Mouse (Mus musculus): ENCODE results near the gene Cetn4. TPM values are rescaled to one million over a fixed set of nuclear protein-coding genes. Genes with fewer than 3 reads are reported as not detected.

Cetn4 gene
- polyA plus RNA-seq, 1 experiment from 2014 or later: 27.9 TPM

DNA sequence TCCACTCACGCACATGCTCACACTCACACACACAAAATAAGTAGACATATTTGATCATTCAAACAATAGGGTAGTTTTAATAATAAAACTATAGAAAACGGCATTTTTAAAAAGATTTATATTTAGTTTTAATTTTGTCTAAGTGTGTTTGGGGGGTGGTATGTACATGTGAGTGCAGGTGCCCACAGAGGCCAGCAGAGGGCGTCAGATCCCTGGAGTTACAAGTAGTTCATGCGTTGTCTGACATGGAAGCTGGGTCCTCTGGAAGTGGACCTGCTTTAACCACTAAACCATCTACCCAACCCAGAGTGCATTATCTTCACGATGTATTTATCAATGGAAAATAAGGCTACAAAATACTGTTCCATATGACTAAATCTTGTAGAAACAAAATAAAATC is 28.6 kb upstream of the Cetn4 start:
- ChIA-PET CTCF (interaction anchor here (1.2 to 5.6 kb wide), 8 partner anchors 9 to 75 kb away, joined by 3 to 69 read pairs (median 4); no protein-coding TSS in a partner anchor), POLR2A (interaction anchor here (1.5 kb wide), 1 partner anchor 74 kb away, joined by 3 read pairs; no protein-coding TSS in a partner anchor)
- no peaks in the 10 kb centered on the region for H3K27me3 ChIP-seq
- ATAC-seq (no peak), DNase-seq (ENCODE audit: low read depth, low spot score) (no peak)
- in situ Hi-C loops (cut with MboI; ENCODE audit: low pct_unique_long_range_greater_than_20kb): no loop called here
- TF ChIP-seq CTCF (IDR thresholded peaks at IDR 0.05): peak; percentile 84

DNA sequence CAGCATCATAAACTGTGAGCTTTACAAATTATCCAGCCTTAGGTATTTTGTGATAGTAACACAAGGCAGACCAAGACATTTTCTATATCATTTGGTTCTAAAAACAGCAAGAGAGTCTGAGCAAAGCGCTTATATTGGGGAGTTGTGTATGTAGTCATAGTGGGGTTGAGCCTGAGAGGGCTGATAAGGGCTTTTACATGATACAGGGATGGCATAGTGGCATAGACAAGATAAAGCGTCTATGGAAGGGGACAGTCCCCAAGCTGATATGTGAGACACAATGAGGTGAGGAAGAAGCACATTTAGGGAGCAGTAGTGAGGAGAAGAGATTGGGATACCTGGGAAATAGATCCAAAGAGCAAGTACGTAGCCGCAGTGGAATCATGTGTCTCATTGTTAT is 21.5 kb upstream of the Cetn4 start:
- no peaks in the 10 kb centered on the region for H3K27me3 ChIP-seq
- in situ Hi-C loops (cut with MboI; ENCODE audit: low pct_unique_long_range_greater_than_20kb): no loop called here
- ATAC-seq (no peak), DNase-seq (ENCODE audit: low read depth, low spot score) (no peak)
- ChIA-PET CTCF (interaction anchor here (0.8 to 2.6 kb wide), 3 partner anchors 9 to 115 kb away, joined by 3 to 10 read pairs (median 4); no protein-coding TSS in a partner anchor), POLR2A (no interaction called here)
- TF ChIP-seq CTCF (IDR thresholded peaks at IDR 0.05): no peak

DNA sequence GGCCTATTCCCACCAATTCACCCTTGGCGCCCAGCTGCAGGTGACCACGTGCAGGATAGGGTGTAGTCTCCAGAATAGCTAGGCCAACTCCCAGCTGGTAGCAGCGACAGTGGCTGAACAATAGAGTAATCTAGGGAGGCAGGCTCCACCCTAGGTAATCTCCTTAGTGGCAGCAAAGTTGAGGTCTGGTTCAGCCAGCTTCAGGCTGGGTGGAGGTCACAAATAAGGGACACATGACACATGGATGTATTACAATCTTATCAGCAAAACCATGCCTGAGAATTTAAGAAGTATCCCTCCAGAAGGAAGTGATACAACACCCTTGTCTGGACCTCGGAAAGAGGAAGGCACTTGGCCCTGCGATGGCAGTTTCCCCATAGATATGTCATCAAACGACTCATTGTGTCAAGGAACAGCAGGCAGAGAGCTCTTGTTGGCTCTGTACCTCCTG is 19.5 kb upstream of the Cetn4 start:
- no peaks in the 10 kb centered on the region for H3K27me3 ChIP-seq
- TF ChIP-seq CTCF (IDR thresholded peaks at IDR 0.05): no peak
- no peak for DNase-seq (ENCODE audit: low read depth, low spot score)
- ChIA-PET POLR2A (interaction anchor here (1.2 kb wide), 1 partner anchor 24 kb away, joined by 3 read pairs; no protein-coding TSS in a partner anchor), CTCF (no interaction called here)
- no peak for ATAC-seq
- in situ Hi-C loops (cut with MboI; ENCODE audit: low pct_unique_long_range_greater_than_20kb): no loop called here

DNA sequence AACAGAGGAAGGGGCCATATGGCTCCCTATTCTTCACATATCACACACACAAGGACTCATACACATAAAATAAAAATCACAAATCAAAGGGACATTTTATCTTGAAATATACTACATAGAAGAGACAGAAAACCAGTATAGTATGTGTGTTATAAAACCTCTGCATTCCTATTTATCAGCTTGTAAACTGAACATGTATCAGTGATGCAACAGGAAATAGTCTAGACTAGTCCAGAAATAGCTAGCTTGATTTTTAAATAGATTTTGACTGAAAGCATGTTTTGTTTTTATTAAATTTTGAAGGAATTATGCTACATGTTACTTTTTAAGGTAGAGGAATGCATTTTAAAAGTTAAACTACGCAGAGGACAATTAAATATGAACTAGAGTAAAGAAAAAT is 17.5 kb upstream of the Cetn4 start:
- in situ Hi-C loops (cut with MboI; ENCODE audit: low pct_unique_long_range_greater_than_20kb): loop anchor here (10.0 kb wide), 1 partner anchor 875 kb away; no protein-coding TSS in a partner anchor
- no peak for ATAC-seq
- DNase-seq (ENCODE audit: low read depth, low spot score): no peak

DNA sequence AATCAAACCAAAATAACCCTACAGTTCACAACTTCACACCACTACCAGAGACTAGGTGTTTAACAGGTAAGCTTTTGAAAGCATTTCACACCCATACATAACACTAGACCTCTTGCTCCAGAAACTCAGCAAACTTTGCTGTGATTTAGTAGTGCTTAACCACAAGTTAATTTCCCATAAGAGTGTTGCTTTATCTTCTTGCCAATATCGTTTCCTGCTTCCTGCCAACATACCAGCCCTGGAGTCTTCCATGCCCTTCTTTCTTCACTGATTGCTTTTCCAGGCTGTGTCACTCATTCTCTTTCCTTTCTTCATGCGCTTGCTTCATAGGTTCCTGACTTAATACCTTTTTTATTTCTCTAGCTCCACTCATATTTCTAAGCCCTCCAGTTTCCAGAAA is 16.0 kb upstream of the Cetn4 start:
- no peak for TF ChIP-seq CTCF (IDR thresholded peaks at IDR 0.05)
- no peaks in the 10 kb centered on the region for H3K27me3 ChIP-seq
- ChIA-PET CTCF (interaction anchor here (1.2 to 2.3 kb wide), 3 partner anchors 11 to 86 kb away, joined by 3 to 12 read pairs (median 6); no protein-coding TSS in a partner anchor), POLR2A (no interaction called here)
- in situ Hi-C loops (cut with MboI; ENCODE audit: low pct_unique_long_range_greater_than_20kb): loop anchor here (10.0 kb wide), 1 partner anchor 876 kb away; no protein-coding TSS in a partner anchor
- ATAC-seq (no peak), DNase-seq (ENCODE audit: low read depth, low spot score) (no peak)

More for the DNA sequence above, 17.5 kb upstream of the Cetn4 start:
- POLR2A ChIA-PET: interaction anchor here (0.8 kb wide), 1 partner anchor 8 kb away, joined by 3 read pairs; no protein-coding TSS in a partner anchor
- no peaks in the 10 kb centered on the region for H3K27me3 ChIP-seq
- CTCF ChIA-PET: interaction anchor here (2.2 to 2.3 kb wide), 2 partner anchors 13 to 84 kb away, joined by 6 to 12 read pairs; no protein-coding TSS in a partner anchor
- TF ChIP-seq CTCF (IDR thresholded peaks at IDR 0.05): no peak

DNA sequence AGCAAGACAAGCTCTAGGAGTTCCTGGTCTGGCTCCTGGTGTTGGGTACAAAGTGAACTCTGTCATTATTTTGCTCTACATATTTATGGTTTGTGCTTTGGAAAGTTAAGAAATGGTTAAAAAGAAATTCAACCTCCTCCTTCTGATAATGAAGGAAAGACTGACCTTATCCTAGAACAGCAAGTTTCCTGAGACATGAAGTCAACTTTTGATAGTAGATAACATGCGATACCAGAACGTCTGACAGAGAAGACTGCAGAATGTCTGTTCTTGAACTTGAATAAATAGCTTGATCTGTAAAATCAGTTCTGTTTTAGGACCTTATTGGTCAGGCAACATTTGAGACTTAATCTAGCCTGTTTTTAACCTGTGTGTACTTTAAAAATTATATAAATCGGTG is 14.1 kb upstream of the Cetn4 start:
- in situ Hi-C loops (cut with MboI; ENCODE audit: low pct_unique_long_range_greater_than_20kb): loop anchor here (10.0 kb wide), 1 partner anchor 878 kb away; no protein-coding TSS in a partner anchor
- DNase-seq (ENCODE audit: low read depth, low spot score): no peak
- TF ChIP-seq CTCF (IDR thresholded peaks at IDR 0.05): no peak
- ATAC-seq: no peak
- POLR2A ChIA-PET: interaction anchor here (0.7 kb wide), 1 partner anchor 8 kb away, joined by 3 read pairs; no protein-coding TSS in a partner anchor
- CTCF ChIA-PET: interaction anchor here (1.1 to 2.3 kb wide), 3 partner anchors 10 to 15 kb away, joined by 3 to 6 read pairs (median 3); no protein-coding TSS in a partner anchor
- no peaks in the 10 kb centered on the region for H3K27me3 ChIP-seq

DNA sequence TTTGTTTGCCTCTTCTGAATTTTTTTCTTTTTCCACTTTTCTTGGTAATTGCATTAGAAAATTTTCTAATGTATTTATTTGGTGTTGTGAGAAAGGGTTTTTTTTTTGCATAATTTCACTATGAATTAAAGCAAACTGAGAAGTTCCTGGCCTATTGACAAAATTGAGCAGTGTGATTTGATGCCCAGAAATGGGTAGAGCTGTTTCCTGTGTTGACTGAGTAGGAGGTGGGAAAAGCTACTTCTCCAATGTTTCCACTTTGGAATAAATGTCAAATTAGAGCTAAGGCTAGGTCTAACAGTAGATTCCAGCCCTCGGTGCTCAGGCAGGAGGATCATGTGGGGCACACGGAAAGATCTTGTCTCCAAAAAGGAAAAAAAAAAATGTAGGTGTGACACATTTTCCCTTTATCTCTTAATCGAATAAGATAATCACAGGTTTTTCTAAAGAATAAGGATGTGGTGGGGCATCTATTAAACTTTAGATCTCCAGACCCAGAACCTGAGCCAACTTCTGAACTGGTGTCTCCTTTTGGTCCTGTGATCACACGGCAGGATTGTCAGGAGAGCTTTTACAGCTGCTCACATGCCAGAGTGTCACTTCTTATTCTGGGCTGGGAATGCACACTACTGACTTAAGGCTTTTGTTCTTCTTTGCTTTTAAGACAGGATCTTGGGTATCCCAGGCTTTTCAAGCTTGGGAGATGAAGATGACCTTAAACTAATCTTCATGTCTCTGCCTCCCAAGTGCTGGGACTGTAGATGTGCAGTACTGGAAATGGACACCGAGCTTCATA is 13.0 kb upstream of the Cetn4 start:
- POLR2A ChIA-PET: no interaction called here
- in situ Hi-C loops (cut with MboI; ENCODE audit: low pct_unique_long_range_greater_than_20kb): loop anchor here (10.0 kb wide), 1 partner anchor 879 kb away; no protein-coding TSS in a partner anchor

DNA sequence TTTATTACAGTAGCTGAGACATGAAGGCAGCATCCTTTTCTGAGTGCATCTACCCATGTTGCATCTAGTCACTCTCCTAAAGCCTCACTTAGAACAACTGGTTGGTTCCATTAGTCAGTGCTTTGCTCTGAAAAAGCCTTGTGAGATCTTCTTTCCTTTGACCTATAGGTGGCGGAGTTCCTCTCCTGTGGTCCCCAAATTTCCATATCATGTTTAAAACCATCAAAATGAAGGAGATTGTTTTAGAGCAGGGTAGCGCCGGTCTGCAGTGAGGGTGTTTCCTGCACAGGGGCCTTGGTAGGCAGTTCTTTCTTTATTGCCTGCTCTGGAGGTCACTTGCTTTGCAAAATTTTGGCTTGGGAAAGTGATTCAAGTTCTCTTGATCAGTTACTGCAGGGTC is 11.8 kb upstream of the Cetn4 start:
- no peak for DNase-seq (ENCODE audit: low read depth, low spot score)
- in situ Hi-C loops (cut with MboI; ENCODE audit: low pct_unique_long_range_greater_than_20kb): loop anchor here (10.0 kb wide), 1 partner anchor 880 kb away; no protein-coding TSS in a partner anchor

More for the DNA sequence above, 13.0 kb upstream of the Cetn4 start:
- CTCF ChIA-PET: interaction anchor here (0.8 to 3.0 kb wide), 13 partner anchors 8 to 103 kb away, joined by 3 to 31 read pairs (median 4); partner anchors contain the start of gene Fgf2
- H3K27me3 ChIP-seq: no peaks in the 10 kb centered on the region
- no peak for DNase-seq (ENCODE audit: low read depth, low spot score)
- ATAC-seq: no peak
- no peak for TF ChIP-seq CTCF (IDR thresholded peaks at IDR 0.05)

DNA sequence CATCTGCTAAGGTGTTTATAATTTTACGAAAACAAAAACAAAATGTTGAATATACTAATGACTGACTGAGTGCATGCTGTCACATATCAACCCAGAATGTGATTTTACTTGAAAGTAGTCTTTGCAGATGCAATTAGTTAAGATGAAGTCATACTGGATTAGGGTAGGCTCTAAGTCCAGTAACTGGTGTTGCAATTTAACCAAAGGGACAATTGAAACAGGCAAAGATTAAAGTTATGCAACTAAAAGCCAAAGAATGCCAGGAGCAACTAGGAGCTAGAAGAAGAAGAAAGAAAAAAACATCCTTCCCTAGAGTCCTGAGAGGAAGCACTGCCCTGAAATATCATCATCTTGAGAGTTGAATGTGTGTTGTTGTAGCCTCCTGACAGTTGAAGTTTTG is 3.7 kb upstream of the Cetn4 start:
- in situ Hi-C loops (cut with MboI; ENCODE audit: low pct_unique_long_range_greater_than_20kb): no loop called here
- POLR2A ChIA-PET: no interaction called here
- no peak for ATAC-seq

More for the DNA sequence above, 11.8 kb upstream of the Cetn4 start:
- H3K27me3 ChIP-seq: no peaks in the 10 kb centered on the region
- no peak for ATAC-seq
- ChIA-PET CTCF (interaction anchor here (0.6 to 3.0 kb wide), 15 partner anchors 7 to 105 kb away, joined by 3 to 31 read pairs (median 5); partner anchors contain the start of gene Fgf2), POLR2A (no interaction called here)
- peak; percentile 74 for TF ChIP-seq CTCF (IDR thresholded peaks at IDR 0.05)

DNA sequence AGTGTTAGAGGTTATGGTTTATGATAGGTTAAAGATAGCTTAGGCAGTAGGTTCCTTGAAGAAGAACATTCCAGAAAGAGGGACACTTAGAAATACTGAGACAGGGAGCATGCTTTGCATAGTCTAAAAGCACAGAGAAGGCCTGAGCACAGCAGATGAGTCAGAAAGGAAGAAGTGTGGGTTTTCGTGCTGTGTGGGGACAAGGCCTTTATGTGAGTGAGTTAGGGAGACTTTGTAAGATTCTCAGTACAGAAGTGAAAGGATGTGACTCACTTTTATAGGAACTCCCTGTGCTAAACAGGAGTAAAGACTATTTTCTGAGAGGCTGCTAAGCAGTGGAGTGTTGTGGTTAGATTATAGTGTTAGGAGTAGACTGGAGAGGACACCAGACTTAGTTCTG is 863 bp upstream of the Cetn4 start:
- in situ Hi-C loops (cut with MboI; ENCODE audit: low pct_unique_long_range_greater_than_20kb): no loop called here
- peak; percentile 81 for ATAC-seq

More for the DNA sequence above, 3.7 kb upstream of the Cetn4 start:
- no peak for TF ChIP-seq CTCF (IDR thresholded peaks at IDR 0.05)
- CTCF ChIA-PET: interaction anchor here (0.9 to 3.1 kb wide), 7 partner anchors 10 to 911 kb away, joined by 3 to 18 read pairs (median 5); no protein-coding TSS in a partner anchor
- peak; percentile 51 for DNase-seq (ENCODE audit: low read depth, low spot score)
- no peaks in the 10 kb centered on the region for H3K27me3 ChIP-seq

More for the DNA sequence above, 863 bp upstream of the Cetn4 start:
- POLR2A ChIA-PET: no interaction called here
- no peak for TF ChIP-seq CTCF (IDR thresholded peaks at IDR 0.05)
- peak; percentile 59 for DNase-seq (ENCODE audit: low read depth, low spot score)
- no peaks in the 10 kb centered on the region for H3K27me3 ChIP-seq
- CTCF ChIA-PET: interaction anchor here (1.4 kb wide), 1 partner anchor 21 kb away, joined by 3 read pairs; no protein-coding TSS in a partner anchor

Measured in Patski (cell line).